Mouse (Mus musculus) cerebellum, postnatal 4 days (tissue): ENCODE results near the gene Tuba1c.
A peak's percentile ranks its signal among the peaks of the same experiment; 100 is the strongest.

Experiments
- DNase-seq, 2 experiments: peaks; one replicate each; pipeline ENCODE4 v3.0.0; 2022; ENCODE audit warnings: low spot score in 2 of 2, mixed read lengths in 1 of 2

Gene Tuba1c

GRCm38 (mm10) chr15:99029619-99030584 is at the start of gene Tuba1c:
TSS of gene Tuba1c (plus strand) at chr15:99029891.
- peak; percentile 58 to 65 for DNase-seq

DNA sequence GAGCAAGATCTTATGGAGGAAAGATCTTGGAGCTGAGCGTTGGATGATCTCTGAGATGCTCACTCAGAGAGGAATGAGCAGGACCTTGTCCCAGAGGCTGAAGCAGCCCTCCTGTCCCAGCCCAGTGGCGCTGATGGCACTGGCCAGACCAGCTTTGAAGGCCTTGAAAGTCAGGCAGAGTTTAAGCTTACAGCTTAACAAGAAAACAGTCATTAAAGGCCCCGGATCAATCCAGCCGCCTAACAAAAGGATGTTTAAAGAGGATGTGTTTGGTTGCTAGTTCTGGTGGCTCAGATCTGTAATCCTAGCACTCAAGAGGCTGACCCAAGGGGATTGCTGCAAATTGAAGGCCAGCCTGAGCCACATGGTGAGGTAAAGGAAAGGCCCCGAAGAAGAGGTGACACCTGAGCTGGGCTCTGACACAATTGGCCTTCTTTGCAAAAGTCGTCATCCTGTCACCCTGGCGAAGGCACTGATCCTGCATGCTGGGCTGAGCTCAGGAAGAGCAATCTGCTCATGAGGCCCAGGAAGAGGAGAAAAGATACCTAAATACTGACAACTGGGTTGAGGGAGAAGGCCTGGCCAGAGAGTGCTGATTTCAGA is 49.6 kb upstream of the Tuba1c start:
- DNase-seq: no peak

DNA sequence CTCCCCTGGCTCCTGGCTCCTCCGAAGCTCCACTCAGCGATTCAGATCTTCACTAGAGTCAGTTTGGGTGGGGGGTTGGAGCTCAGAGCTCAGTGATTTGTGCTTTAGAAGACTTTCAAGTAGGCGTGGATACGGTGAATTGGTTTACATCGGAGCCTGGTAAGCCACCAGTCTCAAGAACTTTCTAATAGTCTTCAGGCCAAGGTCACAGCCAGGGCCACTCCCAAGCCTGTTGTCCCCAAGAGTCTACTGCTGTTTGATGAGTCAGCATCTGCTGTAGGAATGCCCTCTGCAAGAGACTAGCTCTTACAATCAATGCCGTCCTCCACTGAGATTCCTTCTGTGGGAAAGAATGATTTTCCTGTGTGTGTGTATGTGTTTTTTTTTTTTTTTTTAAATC is 47.6 kb upstream of the Tuba1c start:
- no peak for DNase-seq

- peak in 1 of 2 experiments; percentile 68 for DNase-seq
Observed at GRCm38 (mm10) chr15:98983431-98984081, 46.1 kb upstream of the Tuba1c start.

- DNase-seq: no peak
Observed at GRCm38 (mm10) chr15:98984681-98985080, 45.0 kb upstream of the Tuba1c start.

DNA sequence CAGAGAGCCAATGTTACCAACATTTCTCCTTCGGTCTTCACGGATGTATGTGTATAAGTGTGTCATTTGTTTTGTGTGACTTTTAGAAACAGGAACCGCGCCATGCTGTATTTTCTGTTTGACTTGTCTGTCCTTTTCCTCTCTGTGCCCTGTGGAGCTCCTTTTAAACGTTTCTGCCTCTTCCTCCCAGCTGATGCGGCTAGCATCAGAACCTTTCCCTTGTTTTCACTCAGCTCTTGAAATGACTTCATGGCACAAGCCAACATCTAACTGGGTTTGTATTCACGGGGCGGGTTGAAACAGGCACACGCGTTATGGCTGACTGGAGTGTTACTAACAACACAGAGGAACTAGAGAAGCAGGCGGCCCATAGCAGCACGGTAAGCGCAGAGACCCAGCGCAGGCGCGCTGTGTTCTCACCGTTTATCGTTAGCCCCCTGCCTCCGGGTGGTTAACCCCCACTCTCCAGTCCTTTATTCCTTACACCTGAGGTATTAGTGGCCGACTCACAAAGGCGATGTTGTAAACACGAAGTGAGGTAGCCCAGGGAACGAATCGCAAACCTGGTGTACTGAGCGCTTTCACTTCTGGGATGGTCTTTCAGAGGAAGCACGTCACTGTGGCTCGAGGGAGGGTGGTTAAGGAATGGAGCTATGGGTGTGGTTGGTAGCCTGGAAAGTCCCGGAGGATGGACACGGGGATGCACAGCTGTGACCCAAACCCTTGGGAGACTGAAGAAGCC is 44.3 kb upstream of the Tuba1c start:
- peak in 1 of 2 experiments; percentile 55 for DNase-seq

GRCm38 (mm10) chr15:98985982-98986715 is 43.5 kb upstream of the Tuba1c start:
- no peak for DNase-seq

- DNase-seq: no peak
Observed at GRCm38 (mm10) chr15:98987077-98987630, 42.5 kb upstream of the Tuba1c start.

DNA sequence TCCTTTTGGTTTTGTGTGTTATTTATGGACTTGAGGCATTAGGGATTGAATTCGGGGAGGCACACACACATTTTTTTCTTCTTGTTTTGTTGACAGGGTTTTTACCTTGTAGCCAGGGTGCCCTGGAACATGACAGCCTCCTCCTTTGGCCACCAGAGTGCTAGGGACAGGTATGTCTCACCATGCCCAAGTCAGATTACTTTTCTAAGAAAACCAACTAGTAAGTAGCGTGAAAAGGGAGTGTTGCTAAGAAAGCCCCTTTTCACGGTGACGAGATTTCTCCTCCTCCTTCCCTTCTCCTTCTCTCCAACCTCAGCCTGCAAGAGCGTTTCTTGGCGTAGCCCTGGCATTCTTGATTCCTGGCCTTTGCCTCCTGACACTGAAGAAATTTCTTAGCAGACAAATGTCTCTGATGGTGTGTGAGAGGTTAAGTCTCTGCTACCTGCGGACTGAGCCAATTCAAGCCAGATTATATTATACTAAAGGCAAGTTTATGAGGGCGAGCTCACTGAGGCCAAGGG is 42.0 kb upstream of the Tuba1c start:
- no peak for DNase-seq

DNA sequence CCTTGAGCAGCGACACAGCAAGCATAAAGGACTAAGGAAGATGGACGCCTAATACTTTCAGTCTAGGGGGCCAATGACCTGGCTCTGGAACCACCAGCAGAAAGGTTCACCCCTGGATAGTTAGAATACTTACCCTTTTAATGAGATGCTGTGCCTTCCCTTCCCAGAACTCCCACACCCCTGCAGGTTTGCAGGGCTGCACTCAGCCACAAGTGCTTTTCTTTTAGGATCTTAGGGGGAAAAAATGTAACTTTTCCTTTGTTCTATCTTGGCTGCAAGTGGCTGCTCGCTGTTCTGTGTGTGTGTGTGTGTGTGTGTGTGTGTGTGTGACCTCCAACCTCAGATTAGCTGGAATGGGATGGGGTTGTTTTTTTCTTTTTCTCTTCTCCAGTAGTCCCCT is 40.9 kb upstream of the Tuba1c start:
- no peak for DNase-seq

- no peak for DNase-seq
Observed at GRCm38 (mm10) chr15:98989701-98990430, 39.8 kb upstream of the Tuba1c start.

DNA sequence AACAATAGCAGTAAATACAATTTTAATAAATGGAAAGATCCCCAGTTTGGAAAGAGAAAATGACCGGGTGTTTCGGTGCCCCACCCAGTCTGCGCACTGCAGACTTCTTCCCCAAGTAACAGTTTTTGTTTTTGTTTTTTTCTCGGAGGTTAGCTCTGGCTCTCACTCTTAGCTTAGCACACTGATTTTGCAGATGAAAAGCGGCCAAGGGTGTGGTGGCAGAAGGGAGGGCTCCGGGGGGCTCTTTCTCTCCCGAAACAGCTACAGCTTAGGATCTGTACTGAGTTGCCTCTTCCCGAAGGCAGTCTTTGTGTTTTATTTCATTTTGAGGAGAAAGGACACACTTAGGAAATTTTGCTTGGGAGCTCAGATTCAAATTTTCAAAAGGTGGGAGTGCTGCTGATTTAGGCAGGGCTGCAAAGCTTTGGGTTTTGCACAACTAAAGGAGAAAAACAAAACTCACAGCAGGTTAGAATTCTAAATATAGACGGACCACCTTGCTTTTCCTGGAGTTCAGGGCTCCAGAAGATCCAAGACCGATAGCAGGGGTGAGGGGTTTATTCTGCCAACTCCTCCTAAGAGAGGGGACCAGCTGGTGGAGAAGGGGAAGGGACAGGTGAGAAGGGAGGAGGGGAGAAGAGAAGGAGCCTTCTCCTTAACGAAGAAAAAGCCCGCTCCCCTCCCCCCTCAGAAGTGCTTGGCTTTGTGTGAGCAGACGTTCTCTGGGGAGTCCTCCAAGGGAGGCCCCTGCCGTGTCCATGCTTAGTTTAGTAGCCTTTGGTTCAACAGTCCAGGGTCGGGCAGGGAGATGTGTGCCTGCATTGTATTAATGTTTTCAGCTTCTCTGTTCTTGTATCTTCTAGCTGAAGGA is 38.8 kb upstream of the Tuba1c start:
- no peak for DNase-seq

GRCm38 (mm10) chr15:98991540-98992050 is 38.1 kb upstream of the Tuba1c start:
- DNase-seq: no peak

DNA sequence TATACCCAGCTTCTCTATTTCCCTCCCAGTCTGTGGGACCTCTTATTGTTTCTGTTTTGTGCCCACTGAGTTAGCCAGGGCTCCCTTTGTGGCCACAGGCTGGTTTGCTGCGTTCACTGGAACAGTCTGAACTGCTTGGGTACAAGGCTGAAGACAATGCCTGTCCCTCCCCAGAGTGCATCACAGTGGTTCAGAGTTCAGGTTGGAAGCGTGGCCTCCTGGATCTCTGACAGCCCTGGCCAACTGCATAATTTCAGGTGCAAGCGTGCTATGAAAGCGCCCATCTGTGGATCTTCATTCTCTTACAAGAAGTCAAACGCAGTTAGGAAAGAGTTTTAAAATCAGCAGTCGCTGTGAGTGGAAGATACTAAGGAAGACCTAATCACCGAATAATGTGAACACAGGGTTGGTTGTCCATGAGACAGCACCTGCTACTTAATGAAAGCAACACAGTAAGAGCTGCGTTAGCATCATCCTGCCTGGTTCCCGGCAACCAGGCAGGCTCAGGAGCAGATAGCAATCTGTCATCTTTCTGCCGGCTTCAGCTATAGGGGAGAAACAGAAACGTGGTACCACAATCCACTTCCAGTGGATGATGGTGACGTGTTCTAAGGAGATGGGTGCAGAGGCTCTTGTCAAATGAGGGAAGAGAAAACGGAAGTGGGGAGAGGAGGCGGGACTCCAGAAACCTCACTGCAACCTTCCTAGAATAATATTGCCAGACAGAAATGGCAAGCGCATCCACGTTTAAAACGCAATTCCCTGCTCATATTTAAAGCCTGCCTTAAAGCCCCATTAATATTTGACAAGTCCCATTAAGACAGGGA is 37.4 kb upstream of the Tuba1c start:
- DNase-seq: no peak

DNA sequence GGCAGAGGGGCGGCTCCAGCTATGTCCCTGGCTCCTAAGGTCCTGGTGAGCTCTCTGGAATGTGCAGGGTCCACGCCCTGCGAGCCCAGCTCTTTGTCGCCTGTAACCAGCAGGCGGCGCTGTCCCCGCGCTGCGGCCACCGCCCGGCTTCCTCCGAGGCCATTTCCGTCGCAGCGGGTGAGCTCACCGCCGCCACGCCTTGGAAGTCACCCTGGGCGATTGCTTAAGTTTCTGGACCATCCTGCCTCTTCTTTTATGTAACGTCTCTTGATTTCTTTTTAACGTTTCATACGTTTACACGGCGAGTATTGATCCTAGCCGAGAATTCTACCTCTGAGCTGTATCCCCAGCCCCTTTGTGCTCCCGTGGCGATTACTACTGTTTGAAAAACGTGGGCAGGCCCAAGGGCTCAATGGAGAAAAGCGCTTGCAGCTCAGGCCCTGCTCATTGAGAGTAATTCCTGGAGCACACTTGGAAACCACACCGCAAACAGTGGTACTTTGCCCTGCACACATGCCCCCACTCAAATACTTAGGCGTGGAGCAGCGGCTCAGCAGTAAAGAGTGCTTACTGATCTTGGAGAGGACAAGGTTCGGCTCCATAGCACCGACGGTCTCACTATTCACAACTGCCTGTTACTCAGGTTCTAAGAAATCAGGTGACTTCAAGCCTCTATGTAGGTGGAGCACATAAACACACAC is 36.4 kb upstream of the Tuba1c start:
- DNase-seq: peak; percentile 91 to 98

DNA sequence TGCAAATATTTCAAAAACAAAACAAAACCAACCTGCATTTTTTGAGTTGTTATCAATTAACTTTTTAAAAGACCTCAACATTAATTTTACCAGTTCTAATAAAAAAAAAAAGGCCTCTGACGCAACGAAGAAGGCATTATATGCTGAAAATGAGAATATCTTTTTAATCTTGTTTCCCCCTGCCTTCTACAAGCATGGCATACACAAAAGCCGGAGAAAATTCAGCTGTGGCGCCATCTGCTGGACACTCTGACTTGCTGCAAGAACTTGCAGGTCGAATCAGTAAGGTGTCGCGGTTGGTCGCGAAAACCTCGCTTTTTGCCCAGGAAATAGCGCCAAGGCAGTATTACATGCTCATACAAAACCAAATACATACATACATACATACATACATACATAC is 35.8 kb upstream of the Tuba1c start:
- peak; percentile 78 to 89 for DNase-seq

- no peak for DNase-seq
Observed at GRCm38 (mm10) chr15:98994957-98995520, 34.7 kb upstream of the Tuba1c start.
